Mouse (Mus musculus) lung, embryonic 15.5 days (tissue): Measurements from ENCODE around the gene Mpnd. TPM values are rescaled to one million over a fixed set of nuclear protein-coding genes. Genes with fewer than 3 reads are reported as not detected.
"Not testable (repeated sequence)": the region's sequence is repeated elsewhere in the genome, so short reads cannot be mapped to it uniquely, and the experiment has no call there.

Experiments used
- ATAC-seq: fragments of 200-750 bp; cut with Nextera tagmentation; 2 replicates; pipeline ENCODE4 v1.8.0; 2017; ENCODE audit warnings: moderate number of reproducible peaks, borderline replicate concordance; ENCODE audit not compliant: low FRiP score, low TSS enrichment; ENCODE audit errors: extremely low read depth
- H3K27ac ChIP-seq: fragments of 300-500 bp; sonication (generic); 2 replicates; pipeline ENCODE4 v1.5.1; 2015; ENCODE audit warnings: moderate library complexity, mild to moderate bottlenecking, inconsistent platforms
- H3K27me3 ChIP-seq: fragments of 300-500 bp; sonication (generic); 2 replicates; pipeline ENCODE4 v1.6.1; 2015; ENCODE audit warnings: inconsistent platforms
- H3K36me3 ChIP-seq: fragments of 300-500 bp; sonication (generic); 2 replicates; pipeline ENCODE4 v1.6.1; 2015; ENCODE audit warnings: inconsistent platforms
- H3K4me1 ChIP-seq: fragments of 300-500 bp; sonication (generic); 2 replicates; pipeline ENCODE4 v1.6.1; 2015; ENCODE audit warnings: inconsistent platforms
- H3K4me2 ChIP-seq: fragments of 300-500 bp; sonication (generic); 2 replicates; pipeline ENCODE4 v1.6.1; 2015; ENCODE audit warnings: inconsistent platforms, mild to moderate bottlenecking, moderate library complexity
- H3K4me3 ChIP-seq: fragments of 300-500 bp; sonication (generic); 2 replicates; pipeline ENCODE4 v1.5.1; 2015; ENCODE audit warnings: mild to moderate bottlenecking, inconsistent platforms
- H3K9ac ChIP-seq: fragments of 300-500 bp; sonication (generic); 2 replicates; pipeline ENCODE4 v1.6.1; 2015; ENCODE audit warnings: inconsistent platforms
- H3K9me3 ChIP-seq: fragments of 300-500 bp; sonication (generic); 2 replicates; pipeline ENCODE4 v1.6.1; 2016; ENCODE audit warnings: inconsistent platforms
- WGBS: fragments of 180-500 bp; shearing (Covaris S2); methylation state at CpG from one replicate; pipeline ENCODE4 v1.1.7; 2015; 5-methylcytosine and 5-hydroxymethylcytosine counted together
- polyA plus RNA-seq: library from polyadenylated mRNA; unstranded; fragments of >200 nt; fragmentation: Nextera tagmentation; extraction: Ambion mirVana; gene quantifications from 2 replicates; pipeline ENCODE4 v1.2.1, GENCODE M21; 2015

Gene Mpnd
- polyA plus RNA-seq, 1 experiment from 2014 or later, result 103 TPM

DNA sequence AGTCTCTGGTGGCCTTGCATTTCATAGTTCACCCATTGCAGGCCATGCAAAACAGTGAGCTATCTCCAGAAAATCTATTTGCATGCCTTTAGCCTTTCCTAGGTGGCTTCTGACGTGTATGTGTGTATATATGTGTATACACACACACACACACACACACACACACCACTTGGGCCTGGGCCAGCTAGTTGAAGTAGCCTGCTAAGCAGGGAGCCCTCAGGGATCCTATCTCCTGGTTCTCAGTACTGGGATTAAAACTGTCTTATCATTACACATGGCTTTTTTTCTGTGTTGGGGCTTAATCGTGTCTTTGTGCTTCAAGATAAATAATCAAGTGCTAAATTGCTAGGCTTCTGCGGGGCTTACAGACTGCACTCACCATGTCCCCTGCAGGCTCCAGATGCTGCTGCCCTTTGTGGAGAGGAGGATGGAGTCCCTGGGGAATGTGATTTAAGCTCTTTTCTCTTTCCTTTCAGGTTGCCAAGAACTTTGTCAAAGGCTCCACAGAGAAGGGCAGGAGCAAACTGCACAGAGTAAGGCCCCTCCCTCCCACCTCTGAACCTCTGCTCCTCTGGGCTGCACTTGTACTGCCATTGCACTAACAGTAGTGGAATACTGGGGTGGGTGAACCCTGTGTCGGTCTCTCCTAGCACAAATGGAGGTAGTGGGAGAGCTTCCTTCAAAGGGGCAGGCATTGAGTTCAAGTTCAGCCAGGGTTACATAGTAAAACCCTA, 50.6 kb downstream of the Mpnd start:
- WGBS, result 55% methylated on average over 4 of the region's 4 CpGs
- Histone ChIP-seq H3K9ac (no peak overlapping the region), H3K36me3 (peaks cover 69% of the 10 kb centered on the region), H3K4me1 (no peaks in the 10 kb centered on the region), H3K27me3 (no peaks in the 10 kb centered on the region), H3K4me3 (no peak overlapping the region), H3K9me3 (no peaks in the 10 kb centered on the region), H3K4me2 (no peak overlapping the region), H3K27ac (no peak overlapping the region)
- ATAC-seq, result no peak

DNA sequence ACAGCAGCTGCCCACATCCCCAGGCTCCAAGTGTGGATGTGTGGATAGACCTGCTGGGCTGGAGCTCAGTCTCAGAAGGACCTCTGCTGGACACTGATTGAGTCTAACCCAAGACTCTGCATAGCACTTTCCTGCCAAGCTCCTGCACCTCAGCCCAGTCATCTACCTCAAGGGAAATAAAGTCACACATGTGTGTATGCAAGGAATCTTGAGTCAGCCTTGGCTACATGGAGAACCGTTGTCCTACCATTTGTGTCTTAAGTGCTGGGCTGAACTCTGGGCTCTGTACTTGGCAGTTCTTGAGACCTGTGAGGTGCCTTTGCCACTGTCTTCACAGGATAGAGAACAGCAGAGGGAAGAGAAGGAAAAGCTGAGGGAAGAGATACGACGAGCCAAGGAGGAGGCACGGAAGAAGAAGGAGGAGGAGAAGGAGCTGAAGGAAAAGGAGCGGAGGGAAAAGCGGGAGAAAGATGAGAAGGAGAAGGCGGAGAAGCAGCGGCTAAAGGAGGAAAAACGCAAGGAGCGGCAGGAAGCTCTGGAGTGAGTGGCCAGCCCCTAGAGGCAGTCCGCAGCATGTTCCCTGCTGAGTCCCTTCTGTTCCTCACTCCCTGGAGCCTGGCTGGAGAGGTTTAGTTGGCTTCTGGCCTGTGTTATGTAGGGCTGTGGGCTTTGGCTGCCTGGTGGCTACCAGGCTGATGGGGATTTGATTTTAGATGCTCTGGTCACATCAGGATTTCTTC, 52.0 kb downstream of the Mpnd start:
- WGBS, result 79% methylated on average over 11 of the region's 11 CpGs
- H3K36me3 ChIP-seq, result peaks cover 75% of the 10 kb centered on the region

DNA sequence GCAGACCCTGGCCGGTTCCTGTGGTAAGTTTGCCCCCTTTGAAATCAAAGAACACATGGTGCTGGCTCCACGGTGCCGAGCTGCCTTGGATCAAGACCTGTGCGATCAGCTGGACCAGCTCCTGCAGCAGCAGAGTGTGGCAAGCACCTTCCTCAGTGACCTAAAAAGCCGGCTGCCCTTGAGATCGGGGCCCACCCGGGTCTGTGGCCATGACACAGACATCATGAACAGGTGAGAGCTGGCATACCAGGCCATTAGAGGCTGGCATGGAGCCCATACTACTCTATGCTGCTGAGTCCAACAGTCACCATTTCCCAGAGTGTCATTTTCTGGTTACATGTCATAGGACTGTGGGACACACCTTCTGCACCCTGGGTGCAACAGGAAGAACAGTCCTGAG, 56.6 kb downstream of the Mpnd start:
- no peak overlapping the region for H3K4me2 ChIP-seq
- H3K27me3 ChIP-seq, result no peaks in the 10 kb centered on the region
- H3K9ac ChIP-seq, result no peak overlapping the region
- H3K4me3 ChIP-seq, result no peak overlapping the region
- no peak overlapping the region for H3K27ac ChIP-seq
- H3K9me3 ChIP-seq, result no peaks in the 10 kb centered on the region
- no peaks in the 10 kb centered on the region for H3K4me1 ChIP-seq
- WGBS, result 89% methylated on average over 7 of the region's 7 CpGs
- ATAC-seq, result no peak
- peaks cover 94% of the 10 kb centered on the region for H3K36me3 ChIP-seq

More for the DNA sequence above, 52.0 kb downstream of the Mpnd start:
- no peak overlapping the region for H3K9ac ChIP-seq
- H3K4me3 ChIP-seq, result no peak overlapping the region
- H3K4me1 ChIP-seq, result no peaks in the 10 kb centered on the region
- ATAC-seq, result no peak
- no peaks in the 10 kb centered on the region for H3K27me3 ChIP-seq
- no peak overlapping the region for H3K27ac ChIP-seq
- no peaks in the 10 kb centered on the region for H3K9me3 ChIP-seq
- no peak overlapping the region for H3K4me2 ChIP-seq

DNA sequence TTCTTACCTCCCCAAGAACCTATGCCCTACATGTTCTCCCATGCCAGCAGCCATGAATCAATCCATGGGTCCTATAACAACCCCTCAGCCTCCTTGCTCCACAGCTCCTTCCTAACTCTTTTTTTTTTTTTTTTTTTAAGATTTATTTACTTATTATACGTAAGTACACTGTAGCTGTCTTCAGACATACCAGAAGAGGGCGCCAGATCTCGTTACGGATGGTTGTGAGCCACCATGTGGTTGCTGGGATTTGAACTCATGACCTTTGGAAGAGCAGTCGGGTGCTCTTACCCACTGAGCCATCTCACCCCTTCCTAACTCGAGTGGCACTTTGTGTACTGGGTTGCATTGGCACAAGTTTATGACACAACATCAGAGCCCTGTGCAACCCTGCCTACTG, 60.2 kb downstream of the Mpnd start:
- H3K4me2 ChIP-seq, ATAC-seq, H3K27me3 ChIP-seq, H3K27ac ChIP-seq, H3K9ac ChIP-seq, H3K4me3 ChIP-seq, H3K9me3 ChIP-seq, H3K4me1 ChIP-seq: not testable (repeated sequence)
- H3K36me3 ChIP-seq, result peaks cover 98% of the 10 kb centered on the region
- WGBS, result 69% methylated on average over 6 of the region's 6 CpGs

Other genes with a start within 250 kb of the Mpnd start
- 8.5 and 9.1 TPM in 2 replicates for gene Zfp119a, start 126.8 kb upstream of the Mpnd start, polyA plus RNA-seq
- gene Zfp959, start 113.6 kb upstream of the Mpnd start, polyA plus RNA-seq, result 12.2 and 13.4 TPM in 2 replicates
- gene Zfp119b, start 56.2 kb upstream of the Mpnd start, polyA plus RNA-seq, result 6.7 and 6.8 TPM in 2 replicates
- 1.4 and 2.1 TPM in 2 replicates for gene Ebi3, start 53.1 kb upstream of the Mpnd start, polyA plus RNA-seq
- gene Yju2, start 46.6 kb upstream of the Mpnd start, polyA plus RNA-seq, result 26.4 and 28.3 TPM in 2 replicates
- gene Shd, start 35.2 kb upstream of the Mpnd start, polyA plus RNA-seq, result 6.7 and 8.3 TPM in 2 replicates
- 7.7 and 8.1 TPM in 2 replicates for gene Fsd1, start 19.2 kb upstream of the Mpnd start, polyA plus RNA-seq
- 17.4 and 18.3 TPM in 2 replicates for gene Stap2, start 127 bp upstream of the Mpnd start, polyA plus RNA-seq
- gene Sh3gl1, start 30.9 kb downstream of the Mpnd start, polyA plus RNA-seq, result 169 and 174 TPM in 2 replicates
- 31.4 and 32.4 TPM in 2 replicates for gene Chaf1a, start 34.7 kb downstream of the Mpnd start, polyA plus RNA-seq
- 37.5 and 41.3 TPM in 2 replicates for gene Ubxn6, start 69.3 kb downstream of the Mpnd start, polyA plus RNA-seq
- 111 and 119 TPM in 2 replicates for gene Hdgfl2, start 73.9 kb downstream of the Mpnd start, polyA plus RNA-seq
- 0.10 and 0.19 TPM in 2 replicates for gene Plin4, start 104.1 kb downstream of the Mpnd start, polyA plus RNA-seq
- 0.95 and 1.2 TPM in 2 replicates for gene Plin5, start 111.9 kb downstream of the Mpnd start, polyA plus RNA-seq
- 0.55 TPM in 2 replicates for gene Lrg1, start 116.3 kb downstream of the Mpnd start, polyA plus RNA-seq
- 2.1 TPM in 2 replicates for gene Sema6b, start 134.6 kb downstream of the Mpnd start, polyA plus RNA-seq
- gene Tnfaip8l1, start 156.8 kb downstream of the Mpnd start, polyA plus RNA-seq, result 15.3 and 18.3 TPM in 2 replicates
- gene Mydgf, start 178.2 kb downstream of the Mpnd start, polyA plus RNA-seq, result 103 TPM in 2 replicates
- gene Dpp9, start 213.2 kb downstream of the Mpnd start, polyA plus RNA-seq, result 37.1 and 37.6 TPM in 2 replicates